Mouse (Mus musculus) hindbrain, embryonic 12.5 days (tissue): Measurements from ENCODE around the gene Actl6a. TPM values are rescaled to one million over a fixed set of nuclear protein-coding genes. Genes with fewer than 3 reads are reported as not detected.
"Not testable (repeated sequence)": the region's sequence is repeated elsewhere in the genome, so short reads cannot be mapped to it uniquely, and the experiment has no call there.

Experiments used
- ATAC-seq: fragments of 200-750 bp; cut with Nextera tagmentation; 2 replicates; pipeline ENCODE4 v1.8.0; 2017; ENCODE audit warnings: moderate TSS enrichment; ENCODE audit not compliant: low FRiP score
- H3K27ac ChIP-seq: fragments of 300-500 bp; sonication (generic); 2 replicates; pipeline ENCODE4 v1.5.1; 2016; ENCODE audit warnings: mild to moderate bottlenecking
- H3K27me3 ChIP-seq: fragments of 300-500 bp; sonication (generic); 2 replicates; pipeline ENCODE4 v1.6.1; 2016; ENCODE audit warnings: mild to moderate bottlenecking
- H3K36me3 ChIP-seq: fragments of 300-500 bp; sonication (generic); 2 replicates; pipeline ENCODE4 v1.6.1; 2016; ENCODE audit warnings: mild to moderate bottlenecking
- H3K4me1 ChIP-seq: fragments of 300-500 bp; sonication (generic); 2 replicates; pipeline ENCODE4 v1.6.1; 2016
- H3K4me2 ChIP-seq: fragments of 300-500 bp; sonication (generic); replicated peaks from 2 replicates; pipeline ENCODE4 v1.6.1; 2016; ENCODE audit warnings: mild to moderate bottlenecking
- H3K4me3 ChIP-seq: fragments of 300-500 bp; sonication (generic); 2 replicates; pipeline ENCODE4 v1.5.1; 2016; ENCODE audit warnings: mild to moderate bottlenecking
- H3K9ac ChIP-seq: fragments of 300-500 bp; sonication (generic); 2 replicates; pipeline ENCODE4 v1.6.1; 2016; ENCODE audit warnings: mild to moderate bottlenecking, moderate library complexity
- H3K9me3 ChIP-seq: fragments of 300-500 bp; sonication (generic); replicated peaks from 2 replicates; pipeline ENCODE4 v1.6.1; 2016; ENCODE audit warnings: mild to moderate bottlenecking
- WGBS: fragments of 180-500 bp; shearing (Covaris S2); methylation state at CpG from one replicate; pipeline ENCODE4 v1.1.7; 2016; 5-methylcytosine and 5-hydroxymethylcytosine counted together
- polyA plus RNA-seq: library from polyadenylated mRNA; unstranded; fragments of >200 nt; fragmentation: Nextera tagmentation; extraction: Ambion mirVana; gene quantifications from 2 replicates; pipeline ENCODE4 v1.2.1, GENCODE M21; 2016

The Actl6a gene
- polyA plus RNA-seq: 150 and 164 TPM in 2 replicates

DNA sequence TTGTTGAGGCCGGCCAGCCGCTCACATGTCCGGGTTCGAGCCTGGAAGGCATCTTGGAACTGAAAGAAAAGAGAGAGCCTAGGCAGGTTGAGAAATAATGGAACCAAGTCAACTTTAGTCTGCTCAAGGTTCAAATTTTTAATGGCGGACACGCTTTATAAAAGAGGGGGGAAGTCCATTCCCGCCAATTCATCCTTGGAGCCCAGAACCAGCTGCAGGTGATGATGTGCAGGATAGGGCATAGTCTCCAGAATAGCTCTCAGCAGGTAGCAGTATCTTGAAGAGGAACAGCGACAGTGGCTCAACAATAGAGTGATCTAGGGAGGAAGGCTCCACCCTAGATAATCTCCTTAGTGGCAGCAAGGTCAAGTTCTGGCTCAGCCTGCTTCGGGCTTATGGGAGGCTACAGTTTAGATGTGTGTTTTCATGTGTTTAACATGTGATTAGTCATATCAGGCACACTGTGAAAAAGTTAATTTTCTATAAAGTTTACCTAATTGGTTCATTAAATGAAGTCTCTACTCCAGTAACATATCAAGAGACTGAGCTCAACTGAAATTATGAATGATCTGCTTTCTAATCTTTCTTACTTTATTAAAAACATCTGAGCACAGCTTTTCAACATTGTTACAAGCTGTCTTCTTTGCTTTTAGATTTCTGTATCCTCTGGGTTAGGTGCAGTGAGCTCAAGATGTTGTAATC is at the start of gene Actl6a:
Actl6a (plus strand) TSS at position 652 of the 702 bp plus-strand sequence.
- H3K9ac ChIP-seq, H3K9me3 ChIP-seq, H3K36me3 ChIP-seq, ATAC-seq, H3K27ac ChIP-seq, H3K4me3 ChIP-seq, H3K4me2 ChIP-seq, H3K4me1 ChIP-seq, H3K27me3 ChIP-seq: not testable (repeated sequence)
- 88% methylated on average over 9 of the region's 9 CpGs for WGBS

GRCm38 (mm10) chr3:32656398-32656994 is 49.6 kb upstream of the Actl6a start:
- H3K4me1 ChIP-seq: no peaks in the 10 kb centered on the region
- no peak for ATAC-seq
- H3K9ac ChIP-seq: no peak overlapping the region
- WGBS: 81% methylated on average over 10 of the region's 10 CpGs
- no peak overlapping the region for H3K4me3 ChIP-seq
- no peaks in the 10 kb centered on the region for H3K27me3 ChIP-seq
- H3K9me3 ChIP-seq: no peaks in the 10 kb centered on the region
- H3K4me2 ChIP-seq: no peak overlapping the region
- no peaks in the 10 kb centered on the region for H3K36me3 ChIP-seq
- no peak overlapping the region for H3K27ac ChIP-seq

DNA sequence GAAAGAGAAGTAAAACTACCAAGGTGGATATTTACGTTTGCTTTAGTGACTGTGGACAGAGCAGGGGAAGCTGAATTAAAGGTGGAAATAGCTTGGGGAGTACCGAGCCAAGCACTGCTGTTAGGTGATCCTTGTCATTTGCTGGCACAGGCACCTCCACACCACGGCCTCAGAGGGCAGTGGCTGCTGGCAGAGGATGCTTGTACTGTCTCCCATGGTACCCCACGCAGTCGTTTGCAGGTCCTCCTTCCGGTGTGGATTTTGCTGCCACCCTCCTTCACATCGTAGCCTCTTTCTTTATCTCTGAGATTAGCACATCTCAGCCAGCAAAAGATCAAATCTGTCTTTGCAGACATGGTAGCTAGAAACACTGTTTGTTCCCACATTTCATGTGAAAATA is 47.7 kb upstream of the Actl6a start:
- Histone ChIP-seq H3K27me3 (no peaks in the 10 kb centered on the region), H3K27ac (no peak overlapping the region), H3K4me2 (no peak overlapping the region), H3K9me3 (no peaks in the 10 kb centered on the region), H3K4me3 (no peak overlapping the region), H3K9ac (no peak overlapping the region), H3K36me3 (no peaks in the 10 kb centered on the region), H3K4me1 (no peaks in the 10 kb centered on the region)
- no peak for ATAC-seq
- 86% methylated on average over 7 of the region's 7 CpGs for WGBS

GRCm38 (mm10) chr3:32658821-32659220 is 47.3 kb upstream of the Actl6a start:
- ATAC-seq: no peak
- 82% methylated on average over 16 of the region's 16 CpGs for WGBS
- H3K27me3 ChIP-seq: no peaks in the 10 kb centered on the region
- H3K4me1 ChIP-seq: no peaks in the 10 kb centered on the region
- no peak overlapping the region for H3K4me2 ChIP-seq
- no peak overlapping the region for H3K9ac ChIP-seq
- H3K27ac ChIP-seq: no peak overlapping the region
- H3K9me3 ChIP-seq: no peaks in the 10 kb centered on the region
- no peaks in the 10 kb centered on the region for H3K36me3 ChIP-seq
- no peak overlapping the region for H3K4me3 ChIP-seq

- Histone ChIP-seq H3K9ac (no peak overlapping the region), H3K4me3 (no peak overlapping the region), H3K36me3 (no peaks in the 10 kb centered on the region), H3K4me2 (no peak overlapping the region), H3K27ac (no peak overlapping the region), H3K27me3 (no peaks in the 10 kb centered on the region), H3K4me1 (no peaks in the 10 kb centered on the region), H3K9me3 (no peaks in the 10 kb centered on the region)
- ATAC-seq: no peak
- 89% methylated on average over 2 of the region's 2 CpGs for WGBS
Observed at GRCm38 (mm10) chr3:32659506-32659905, 46.6 kb upstream of the Actl6a start.

DNA sequence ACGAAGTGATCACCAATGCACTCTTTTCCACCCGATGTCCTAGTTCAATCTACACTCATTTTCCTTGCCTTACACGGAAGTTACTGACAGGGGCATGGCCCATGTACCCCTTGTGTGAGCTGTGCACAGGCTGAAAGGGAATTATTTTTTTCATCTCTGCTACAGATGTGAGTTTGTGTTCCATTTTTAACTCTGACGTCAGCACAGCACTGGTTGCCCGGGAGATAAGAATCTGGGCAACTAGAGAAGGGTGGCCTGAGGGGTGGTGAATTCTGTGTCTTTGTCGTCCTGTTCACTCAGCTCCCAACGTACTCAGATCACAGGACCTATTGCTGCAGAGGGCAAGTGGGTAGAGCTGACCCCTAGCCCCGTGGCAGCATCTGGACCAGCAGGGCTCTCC is 45.8 kb upstream of the Actl6a start:
- Histone ChIP-seq H3K27ac (no peak overlapping the region), H3K4me3 (no peak overlapping the region), H3K9me3 (no peaks in the 10 kb centered on the region), H3K9ac (no peak overlapping the region), H3K4me2 (no peak overlapping the region), H3K4me1 (no peaks in the 10 kb centered on the region), H3K27me3 (no peaks in the 10 kb centered on the region), H3K36me3 (no peaks in the 10 kb centered on the region)
- 50% methylated on average over 8 of the region's 8 CpGs for WGBS
- no peak for ATAC-seq

- H3K4me2 ChIP-seq: no peak overlapping the region
- no peak overlapping the region for H3K4me3 ChIP-seq
- no peaks in the 10 kb centered on the region for H3K9me3 ChIP-seq
- H3K27ac ChIP-seq: no peak overlapping the region
- no peak overlapping the region for H3K9ac ChIP-seq
- 61% methylated on average over 8 of the region's 8 CpGs for WGBS
- H3K36me3 ChIP-seq: no peaks in the 10 kb centered on the region
- no peaks in the 10 kb centered on the region for H3K4me1 ChIP-seq
- H3K27me3 ChIP-seq: no peaks in the 10 kb centered on the region
- ATAC-seq: no peak
Observed at GRCm38 (mm10) chr3:32660831-32661555, 45.1 kb upstream of the Actl6a start.

DNA sequence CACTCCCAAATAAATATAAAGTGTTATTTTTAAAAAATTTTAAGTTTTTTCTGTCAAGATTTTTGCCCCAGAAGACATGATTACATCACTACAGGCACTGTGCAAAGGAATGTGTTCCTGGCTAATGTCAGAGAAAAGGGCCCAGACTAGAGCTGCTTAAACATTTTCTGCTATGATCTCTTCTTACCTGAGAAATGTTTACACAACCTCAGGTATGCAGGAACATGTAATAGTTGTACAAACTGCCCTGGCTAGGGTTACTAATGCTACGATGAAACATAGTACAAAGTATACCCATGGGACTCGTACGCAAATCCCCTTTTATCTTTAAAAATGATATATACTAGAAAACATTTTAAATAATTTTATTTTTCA is 44.6 kb upstream of the Actl6a start:
- no peak overlapping the region for H3K4me3 ChIP-seq
- 94% methylated on average over 3 of the region's 3 CpGs for WGBS
- no peak overlapping the region for H3K4me2 ChIP-seq
- no peak overlapping the region for H3K9ac ChIP-seq
- ATAC-seq: no peak
- H3K36me3 ChIP-seq: no peaks in the 10 kb centered on the region
- no peaks in the 10 kb centered on the region for H3K9me3 ChIP-seq
- no peak overlapping the region for H3K27ac ChIP-seq
- no peaks in the 10 kb centered on the region for H3K27me3 ChIP-seq
- no peaks in the 10 kb centered on the region for H3K4me1 ChIP-seq

- ATAC-seq: no peak
- Histone ChIP-seq H3K27ac (no peak overlapping the region), H3K4me3 (no peak overlapping the region), H3K4me1 (no peaks in the 10 kb centered on the region), H3K36me3 (no peaks in the 10 kb centered on the region), H3K4me2 (no peak overlapping the region), H3K9me3 (no peaks in the 10 kb centered on the region), H3K27me3 (no peaks in the 10 kb centered on the region), H3K9ac (no peak overlapping the region)
- 87% methylated on average over 9 of the region's 9 CpGs for WGBS
Observed at GRCm38 (mm10) chr3:32668256-32668959, 37.7 kb upstream of the Actl6a start.

- Histone ChIP-seq H3K4me3 (no peak overlapping the region), H3K27me3 (no peaks in the 10 kb centered on the region), H3K4me1 (no peaks in the 10 kb centered on the region), H3K36me3 (no peaks in the 10 kb centered on the region), H3K4me2 (no peak overlapping the region), H3K9ac (no peak overlapping the region), H3K27ac (no peak overlapping the region), H3K9me3 (no peaks in the 10 kb centered on the region)
- 77% methylated on average over 6 of the region's 6 CpGs for WGBS
- no peak for ATAC-seq
Observed at GRCm38 (mm10) chr3:32669211-32669610, 36.9 kb upstream of the Actl6a start.

GRCm38 (mm10) chr3:32670196-32670595 is 35.9 kb upstream of the Actl6a start:
- ATAC-seq: no peak
- Histone ChIP-seq H3K36me3 (no peaks in the 10 kb centered on the region), H3K9ac (no peak overlapping the region), H3K4me3 (no peak overlapping the region), H3K9me3 (no peaks in the 10 kb centered on the region), H3K27me3 (no peaks in the 10 kb centered on the region), H3K4me1 (no peaks in the 10 kb centered on the region), H3K4me2 (no peak overlapping the region), H3K27ac (no peak overlapping the region)
- 92% methylated on average over 4 of the region's 4 CpGs for WGBS

DNA sequence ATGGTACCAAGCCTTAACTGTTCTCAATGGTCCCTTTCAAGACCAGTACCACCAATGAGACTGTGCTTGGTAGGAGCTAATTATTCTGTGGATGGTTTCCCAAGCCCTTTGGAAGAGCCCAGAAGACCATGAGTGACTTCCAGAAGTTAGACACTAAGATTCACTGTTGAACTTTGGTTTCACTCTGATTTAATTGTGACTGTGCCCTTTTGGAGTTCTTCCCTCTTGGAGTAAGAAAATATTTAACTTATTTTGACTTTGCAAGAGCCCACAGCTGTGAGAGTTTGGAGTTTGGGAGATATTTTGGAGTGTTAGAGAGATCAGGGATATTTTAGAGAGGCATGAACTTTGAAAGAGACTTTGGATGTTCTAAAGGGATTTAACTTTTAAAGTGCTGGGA is 32.9 kb upstream of the Actl6a start:
- no peak overlapping the region for H3K4me2 ChIP-seq
- no peaks in the 10 kb centered on the region for H3K27me3 ChIP-seq
- no peaks in the 10 kb centered on the region for H3K9me3 ChIP-seq
- no peak overlapping the region for H3K27ac ChIP-seq
- H3K36me3 ChIP-seq: no peaks in the 10 kb centered on the region
- H3K9ac ChIP-seq: no peak overlapping the region
- ATAC-seq: no peak
- H3K4me1 ChIP-seq: no peaks in the 10 kb centered on the region
- H3K4me3 ChIP-seq: no peak overlapping the region
